Mouse (Mus musculus): ENCODE measurements at regions not wholly inside any gene's neighbourhood (a gene's known extent, or its start where the extent isn't known, plus 50 kb on each side); places are given as distances from the start of the nearest gene placed in this dataset.

- TF ChIP-seq CTCF (IDR thresholded peaks at IDR 0.05; ENCODE audit: low read depth, low read length) (no peak), POLR2A (IDR thresholded peaks at IDR 0.05; ENCODE audit: insufficient read depth, low read length) (no peak), EP300 (IDR thresholded peaks at IDR 0.05; ENCODE audit: insufficient read depth, low read depth, low read length) (no peak)
These were observed 211.0 kb upstream of the Pdcd1 start for GRCm38 (mm10) chr1:94263313-94263712.

Measured in ES-Bruce4 (cell line).